ENCODE assay signal across 21 mouse cellular contexts in the genomic region with DNA sequence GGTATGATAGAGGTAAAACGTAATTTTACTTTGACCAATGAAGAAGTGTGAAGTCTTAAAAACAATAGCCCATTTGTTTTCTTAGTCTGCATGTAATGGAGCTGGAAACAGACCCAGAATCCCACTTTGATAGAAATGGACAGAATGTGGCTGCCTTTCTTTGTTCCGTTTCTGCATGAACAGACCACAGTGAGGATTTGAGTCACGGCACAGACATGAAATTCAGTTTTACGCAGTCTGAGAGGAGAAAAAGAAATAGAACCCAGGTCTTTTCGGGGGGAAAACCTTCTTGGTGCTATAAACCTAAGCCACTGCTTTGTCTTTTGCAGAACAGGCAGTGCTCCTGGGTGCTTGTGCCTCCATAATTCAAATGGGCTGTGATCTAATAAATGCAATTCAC.
DNase-seq lines count a peak whose midpoint lies in the region; ATAC-seq and TF ChIP-seq lines count a peak whose summit lies in the region.
"Had no signal": no experiment of that assay in that cellular context is flagged by ENCODE, and none has a peak within 500 bp of the region (broad histone marks: within the 10 kb centered on the region; RNA-seq: fewer than 3 reads in every experiment).

No protein-coding gene starts in this region.

- peak overlapping the region; percentile 66 for H3K27ac ChIP-seq in hindbrain, embryonic 10.5 days
- no peak overlapping the region for H3K27ac ChIP-seq in hindbrain, postnatal 0 days
- H3K27ac ChIP-seq in hindbrain, embryonic 13.5 days, result no peak overlapping the region
- H3K27ac ChIP-seq in neural tube, embryonic 12.5 days, result no peak overlapping the region
- H3K27ac ChIP-seq in intestine, embryonic 15.5 days, result no peak overlapping the region
- H3K27ac ChIP-seq: heart, embryonic 10.5 days; liver, embryonic 13.5 days; lung, embryonic 15.5 days; macrophage had no signal

- H3K9me3 ChIP-seq in hindbrain, embryonic 10.5 days, result no peaks in the 10 kb centered on the region
- no peaks in the 10 kb centered on the region for H3K9me3 ChIP-seq in hindbrain, postnatal 0 days (ENCODE audit: low read length)
- H3K9me3 ChIP-seq in hindbrain, embryonic 13.5 days, result no peaks in the 10 kb centered on the region
- no peaks in the 10 kb centered on the region for H3K9me3 ChIP-seq in neural tube, embryonic 12.5 days
- H3K9me3 ChIP-seq in intestine, embryonic 15.5 days, result no peaks in the 10 kb centered on the region
- H3K9me3 ChIP-seq: heart, embryonic 10.5 days; liver, embryonic 13.5 days; lung, embryonic 15.5 days had no signal

- peaks cover 14% of the 10 kb centered on the region for H3K4me1 ChIP-seq in hindbrain, embryonic 10.5 days (replicated peaks)
- no peaks in the 10 kb centered on the region for H3K4me1 ChIP-seq in hindbrain, postnatal 0 days (ENCODE audit: insufficient read depth, low read length)
- peaks cover 10% of the 10 kb centered on the region; the same call in 1 of the 2 replicates for H3K4me1 ChIP-seq in hindbrain, embryonic 13.5 days (replicated peaks)
- peaks cover 6% of the 10 kb centered on the region; the same call in 1 of the 2 replicates for H3K4me1 ChIP-seq in neural tube, embryonic 12.5 days
- H3K4me1 ChIP-seq in intestine, embryonic 15.5 days (replicated peaks), result 0 out of 2 replicates have a peak, but pooled peaks cover 3% of the 10 kb centered on the region
- H3K4me1 ChIP-seq: heart, embryonic 10.5 days; liver, embryonic 13.5 days; lung, embryonic 15.5 days had no signal

- ATAC-seq in hindbrain, postnatal 0 days, result no peak
- no peak for ATAC-seq in hindbrain, embryonic 13.5 days (ENCODE audit: low FRiP score)
- ATAC-seq in neural tube, embryonic 12.5 days (ENCODE audit: low FRiP score, low read depth), result no peak
- ATAC-seq in intestine, embryonic 15.5 days, result no peak
- ATAC-seq: inflammation-experienced regulatory T-cells, adult 6 months had no signal

- H3K4me3 ChIP-seq in hindbrain, embryonic 10.5 days, result no peak overlapping the region
- no peak overlapping the region for H3K4me3 ChIP-seq in hindbrain, postnatal 0 days (ENCODE audit: low read length)
- no peak overlapping the region for H3K4me3 ChIP-seq in hindbrain, embryonic 13.5 days
- no peak overlapping the region for H3K4me3 ChIP-seq in neural tube, embryonic 12.5 days
- no peak overlapping the region for H3K4me3 ChIP-seq in intestine, embryonic 15.5 days (replicated peaks)
- H3K4me3 ChIP-seq: erythroblast, embryonic 14.5 days; heart, embryonic 10.5 days; liver, embryonic 13.5 days; lung, embryonic 15.5 days had no signal

- no peak for DNase-seq in hindbrain, embryonic 10.5 days (ENCODE audit: low spot score)
- DNase-seq in hindbrain, postnatal 0 days (ENCODE audit: low spot score), result no peak
- DNase-seq in embryo, embryonic 10 days (ENCODE audit: low spot score), result peak; percentile 35
- no peak for DNase-seq in layer of hippocampus, adult 11-12 months (ENCODE audit: low spot score)
- DNase-seq in kidney, postnatal 4 days, result no peak
- DNase-seq: adrenal gland, postnatal 14 days; cerebellum, adult 8-10 months; gastrocnemius, postnatal 25 days; heart, postnatal 10 days; left cerebral cortex, postnatal 4 days; liver, embryonic 13.5 days; spleen, adult 18-20 months; thymus, adult 18-20 months had no signal

- H3K4me2 ChIP-seq in hindbrain, postnatal 0 days (ENCODE audit: low read depth, low read length), result no peak overlapping the region
- peak overlapping the region; percentile 16; the same call in 1 of the 2 replicates for H3K4me2 ChIP-seq in hindbrain, embryonic 13.5 days
- 0 out of 2 replicates have a peak overlapping the region, but pooled peaks have one; percentile 28 for H3K4me2 ChIP-seq in neural tube, embryonic 12.5 days (replicated peaks)
- H3K4me2 ChIP-seq in intestine, embryonic 15.5 days (replicated peaks), result no peak overlapping the region
- H3K4me2 ChIP-seq: liver, embryonic 13.5 days; lung, embryonic 15.5 days had no signal

- no peaks in the 10 kb centered on the region for H3K27me3 ChIP-seq in hindbrain, embryonic 10.5 days (ENCODE audit: insufficient read depth, poor library complexity, severe bottlenecking)
- no peaks in the 10 kb centered on the region for H3K27me3 ChIP-seq in hindbrain, postnatal 0 days (ENCODE audit: insufficient read depth, low read length)
- no peaks in the 10 kb centered on the region for H3K27me3 ChIP-seq in hindbrain, embryonic 13.5 days
- H3K27me3 ChIP-seq in neural tube, embryonic 12.5 days (replicated peaks), result no peaks in the 10 kb centered on the region
- no peaks in the 10 kb centered on the region for H3K27me3 ChIP-seq in intestine, embryonic 15.5 days (replicated peaks)
- H3K27me3 ChIP-seq: liver, embryonic 13.5 days; lung, embryonic 15.5 days had no signal

- no peak overlapping the region for H3K9ac ChIP-seq in hindbrain, postnatal 0 days (replicated peaks; ENCODE audit: low read length)
- peak overlapping the region; percentile 35; the same call in 1 of the 2 replicates for H3K9ac ChIP-seq in hindbrain, embryonic 13.5 days
- no peak overlapping the region for H3K9ac ChIP-seq in neural tube, embryonic 12.5 days
- H3K9ac ChIP-seq in intestine, embryonic 15.5 days, result no peak overlapping the region
- H3K9ac ChIP-seq: liver, embryonic 13.5 days; lung, embryonic 15.5 days had no signal

- 60% methylated on average over 5 of the region's 5 CpGs for WGBS in hindbrain, embryonic 10.5 days
- 33% methylated on average over 5 of the region's 5 CpGs for WGBS in hindbrain, postnatal 0 days
- 26% methylated on average over 5 of the region's 5 CpGs for whole genome bisulfite sequencing in hindbrain, embryonic 13.5 days
- WGBS in neural tube, embryonic 12.5 days, result 14% methylated on average over 5 of the region's 5 CpGs
- 62% methylated on average over 5 of the region's 5 CpGs for WGBS in intestine, embryonic 15.5 days

- no peak for TF ChIP-seq CTCF in hindbrain, postnatal 0 days (IDR thresholded peaks at IDR 0.05; ENCODE audit: low read depth)

- H3K36me3 ChIP-seq in hindbrain, embryonic 10.5 days, result no peaks in the 10 kb centered on the region
- H3K36me3 ChIP-seq in hindbrain, postnatal 0 days (ENCODE audit: insufficient read depth, low read length), result no peaks in the 10 kb centered on the region
- H3K36me3 ChIP-seq in hindbrain, embryonic 13.5 days, result no peaks in the 10 kb centered on the region
- H3K36me3 ChIP-seq in neural tube, embryonic 12.5 days, result no peaks in the 10 kb centered on the region
- H3K36me3 ChIP-seq in intestine, embryonic 15.5 days, result no peaks in the 10 kb centered on the region
- H3K36me3 ChIP-seq: heart, embryonic 10.5 days; liver, embryonic 13.5 days; lung, embryonic 15.5 days had no signal

Comparison
In these comparisons a context has a peak if more than half of its experiments do, and no peak if none do; other contexts are left out.
1. H3K4me2 ChIP-seq: peak in hindbrain, embryonic 13.5 days (single experiment) and neural tube, embryonic 12.5 days (single experiment); none in hindbrain, postnatal 0 days (single experiment) and intestine, embryonic 15.5 days (single experiment).